Mouse (Mus musculus): ENCODE measurements at regions not wholly inside any gene's neighbourhood (a gene's known extent, or its start where the extent isn't known, plus 50 kb on each side); places are given as distances from the start of the nearest gene placed in this dataset.

- Histone ChIP-seq H3K4me3 (no peak overlapping the region), H3K27ac (no peak overlapping the region), H3K36me3 (replicated peaks) (no peaks in the 10 kb centered on the region), H3K27me3 (ENCODE audit: poor library complexity, severe bottlenecking) (no peaks in the 10 kb centered on the region), H3K9me3 (no peaks in the 10 kb centered on the region), H3K4me1 (peaks cover 13% of the 10 kb centered on the region)
- DNase-seq (ENCODE audit: extremely low spot score, low spot score): no peak
- WGBS: 93% methylated on average over 7 of the region's 7 CpGs
Observed at GRCm38 (mm10) chr2:128473997-128474396, 117.0 kb upstream of the Spdye4c start.

GRCm38 (mm10) chr2:128477242-128477641, 113.8 kb upstream of the Spdye4c start:
- Histone ChIP-seq H3K27me3 (ENCODE audit: poor library complexity, severe bottlenecking) (no peaks in the 10 kb centered on the region), H3K4me1 (peaks cover 3% of the 10 kb centered on the region; the same call in 1 of the 2 replicates), H3K27ac (no peak overlapping the region), H3K4me3 (no peak overlapping the region), H3K9me3 (no peaks in the 10 kb centered on the region), H3K36me3 (replicated peaks) (no peaks in the 10 kb centered on the region)
- DNase-seq (ENCODE audit: extremely low spot score, low spot score): no peak
- WGBS: 71% methylated on average over 2 of the region's 2 CpGs

- 89% methylated on average over 7 of the region's 7 CpGs for WGBS
- no peaks in the 10 kb centered on the region for H3K9me3 ChIP-seq
- no peaks in the 10 kb centered on the region for H3K4me1 ChIP-seq
- no peaks in the 10 kb centered on the region for H3K36me3 ChIP-seq (replicated peaks)
- no peak overlapping the region for H3K27ac ChIP-seq
- no peak for DNase-seq (ENCODE audit: extremely low spot score, low spot score)
- no peak overlapping the region for H3K4me3 ChIP-seq
- H3K27me3 ChIP-seq (ENCODE audit: poor library complexity, severe bottlenecking): no peaks in the 10 kb centered on the region
Observed at GRCm38 (mm10) chr2:128491217-128491877, 99.7 kb upstream of the Spdye4c start.

- Histone ChIP-seq H3K36me3 (replicated peaks) (no peaks in the 10 kb centered on the region), H3K27ac (no peak overlapping the region), H3K4me1 (peaks cover 10% of the 10 kb centered on the region), H3K4me3 (no peak overlapping the region), H3K27me3 (ENCODE audit: poor library complexity, severe bottlenecking) (no peaks in the 10 kb centered on the region), H3K9me3 (no peaks in the 10 kb centered on the region)
- 82% methylated on average over 5 of the region's 5 CpGs for WGBS
- DNase-seq (ENCODE audit: extremely low spot score, low spot score): no peak
Observed at GRCm38 (mm10) chr2:128493871-128494270, 97.1 kb upstream of the Spdye4c start.

GRCm38 (mm10) chr2:128497891-128498290, 93.1 kb upstream of the Spdye4c start:
- 67% methylated on average over 3 of the region's 3 CpGs for WGBS
- no peak for DNase-seq (ENCODE audit: extremely low spot score, low spot score)
- no peak overlapping the region for H3K4me3 ChIP-seq
- no peaks in the 10 kb centered on the region for H3K36me3 ChIP-seq (replicated peaks)
- H3K27me3 ChIP-seq (ENCODE audit: poor library complexity, severe bottlenecking): no peaks in the 10 kb centered on the region
- H3K27ac ChIP-seq: no peak overlapping the region
- H3K9me3 ChIP-seq: no peaks in the 10 kb centered on the region; the same call in 1 of the 2 replicates
- peaks cover 10% of the 10 kb centered on the region for H3K4me1 ChIP-seq

- Histone ChIP-seq H3K4me1 (peaks cover 10% of the 10 kb centered on the region), H3K27me3 (ENCODE audit: poor library complexity, severe bottlenecking) (no peaks in the 10 kb centered on the region), H3K9me3 (no peaks in the 10 kb centered on the region; the same call in 1 of the 2 replicates), H3K27ac (no peak overlapping the region), H3K4me3 (no peak overlapping the region), H3K36me3 (replicated peaks) (no peaks in the 10 kb centered on the region)
- WGBS: 90% methylated on average over 5 of the region's 5 CpGs
- no peak for DNase-seq (ENCODE audit: extremely low spot score, low spot score)
Observed at GRCm38 (mm10) chr2:128498611-128499010, 92.4 kb upstream of the Spdye4c start.

GRCm38 (mm10) chr2:128499575-128500184, 91.3 kb upstream of the Spdye4c start:
- H3K27me3 ChIP-seq (ENCODE audit: poor library complexity, severe bottlenecking): no peaks in the 10 kb centered on the region
- WGBS: 90% methylated on average over 14 of the region's 14 CpGs
- no peak for DNase-seq (ENCODE audit: extremely low spot score, low spot score)
- H3K27ac ChIP-seq: no peak overlapping the region
- H3K36me3 ChIP-seq (replicated peaks): no peaks in the 10 kb centered on the region
- H3K4me1 ChIP-seq: peaks cover 10% of the 10 kb centered on the region
- no peak overlapping the region for H3K4me3 ChIP-seq
- no peaks in the 10 kb centered on the region; the same call in 1 of the 2 replicates for H3K9me3 ChIP-seq

- no peak overlapping the region for H3K4me3 ChIP-seq
- H3K36me3 ChIP-seq (replicated peaks): no peaks in the 10 kb centered on the region
- DNase-seq (ENCODE audit: extremely low spot score, low spot score): no peak
- no peak overlapping the region for H3K27ac ChIP-seq
- peaks cover 8% of the 10 kb centered on the region for H3K4me1 ChIP-seq
- H3K27me3 ChIP-seq (ENCODE audit: poor library complexity, severe bottlenecking): no peaks in the 10 kb centered on the region
- no peaks in the 10 kb centered on the region; the same call in 1 of the 2 replicates for H3K9me3 ChIP-seq
- 67% methylated on average over 4 of the region's 4 CpGs for WGBS
Observed at GRCm38 (mm10) chr2:128502676-128503075, 88.3 kb upstream of the Spdye4c start.

GRCm38 (mm10) chr2:128503136-128503935, 87.7 kb upstream of the Spdye4c start:
- no peak for DNase-seq (ENCODE audit: extremely low spot score, low spot score)
- H3K4me3 ChIP-seq: no peak overlapping the region
- no peaks in the 10 kb centered on the region for H3K27me3 ChIP-seq (ENCODE audit: poor library complexity, severe bottlenecking)
- H3K4me1 ChIP-seq: peaks cover 6% of the 10 kb centered on the region
- H3K9me3 ChIP-seq: no peaks in the 10 kb centered on the region; the same call in 1 of the 2 replicates
- H3K36me3 ChIP-seq (replicated peaks): no peaks in the 10 kb centered on the region
- WGBS: 90% methylated on average over 2 of the region's 2 CpGs
- no peak overlapping the region for H3K27ac ChIP-seq

- H3K27ac ChIP-seq: no peak overlapping the region
- H3K36me3 ChIP-seq (replicated peaks): no peaks in the 10 kb centered on the region
- no peak for DNase-seq (ENCODE audit: extremely low spot score, low spot score)
- 0 out of 2 replicates have a peak, but pooled peaks cover 5% of the 10 kb centered on the region for H3K4me1 ChIP-seq
- H3K27me3 ChIP-seq (ENCODE audit: poor library complexity, severe bottlenecking): no peaks in the 10 kb centered on the region
- WGBS: 68% methylated on average over 11 of the region's 11 CpGs
- no peaks in the 10 kb centered on the region; the same call in 1 of the 2 replicates for H3K9me3 ChIP-seq
- H3K4me3 ChIP-seq: no peak overlapping the region
Observed at GRCm38 (mm10) chr2:128507591-128508243, 83.3 kb upstream of the Spdye4c start.

GRCm38 (mm10) chr2:128508244-128508605, 82.8 kb upstream of the Spdye4c start:
- H3K27ac ChIP-seq: no peak overlapping the region
- H3K9me3 ChIP-seq: no peaks in the 10 kb centered on the region; the same call in 1 of the 2 replicates
- H3K36me3 ChIP-seq (replicated peaks): no peaks in the 10 kb centered on the region
- H3K4me3 ChIP-seq: no peak overlapping the region
- WGBS: 79% methylated on average over 2 of the region's 2 CpGs
- H3K27me3 ChIP-seq (ENCODE audit: poor library complexity, severe bottlenecking): no peaks in the 10 kb centered on the region
- DNase-seq (ENCODE audit: extremely low spot score, low spot score): no peak
- 0 out of 2 replicates have a peak, but pooled peaks cover 5% of the 10 kb centered on the region for H3K4me1 ChIP-seq

- Histone ChIP-seq H3K9me3 (no peaks in the 10 kb centered on the region), H3K27ac (no peak overlapping the region), H3K36me3 (replicated peaks) (no peaks in the 10 kb centered on the region), H3K4me1 (0 out of 2 replicates have a peak, but pooled peaks cover 5% of the 10 kb centered on the region), H3K4me3 (no peak overlapping the region), H3K27me3 (ENCODE audit: poor library complexity, severe bottlenecking) (no peaks in the 10 kb centered on the region)
- WGBS: 88% methylated on average over 6 of the region's 6 CpGs
- DNase-seq (ENCODE audit: extremely low spot score, low spot score): no peak
Observed at GRCm38 (mm10) chr2:128511291-128511690, 79.7 kb upstream of the Spdye4c start.
